Mouse (Mus musculus) midbrain, embryonic 11.5 days (tissue): Measurements from ENCODE around the gene Fam174b. TPM values are rescaled to one million over a fixed set of nuclear protein-coding genes. Genes with fewer than 3 reads are reported as not detected.

Experiments
- ATAC-seq: fragments of 200-750 bp; cut with Nextera tagmentation; 2 replicates; pipeline ENCODE4 v1.8.0; 2017; ENCODE audit warnings: moderate TSS enrichment, moderate library complexity; ENCODE audit not compliant: low FRiP score
- DNase-seq: peaks from one replicate; pipeline ENCODE4 v3.0.0; 2015; ENCODE audit warnings: low spot score; ENCODE audit errors: missing footprints
- H3K27ac ChIP-seq: fragments of 300-500 bp; sonication (generic); 2 replicates; pipeline ENCODE4 v1.5.1; 2014; ENCODE audit warnings: low read depth, low read length
- H3K27me3 ChIP-seq: fragments of 300-500 bp; sonication (generic); 2 replicates; pipeline ENCODE4 v1.6.1; 2014; ENCODE audit warnings: mild to moderate bottlenecking, low read length, moderate library complexity, mixed read lengths; ENCODE audit not compliant: control insufficient read depth, insufficient read depth
- H3K36me3 ChIP-seq: fragments of 300-500 bp; sonication (generic); 2 replicates; pipeline ENCODE4 v1.6.1; 2014; ENCODE audit warnings: mild to moderate bottlenecking, low read length, moderate library complexity, mixed read lengths; ENCODE audit not compliant: control insufficient read depth, insufficient read depth
- H3K4me1 ChIP-seq: fragments of 300-500 bp; sonication (generic); 2 replicates; pipeline ENCODE4 v1.6.1; 2014; ENCODE audit warnings: low read length; ENCODE audit not compliant: control insufficient read depth, insufficient read depth
- H3K4me2 ChIP-seq: fragments of 300-500 bp; sonication (generic); 2 replicates; pipeline ENCODE4 v1.6.1; 2014; ENCODE audit warnings: mild to moderate bottlenecking, moderate library complexity
- H3K4me3 ChIP-seq: fragments of 300-500 bp; sonication (generic); 2 replicates; pipeline ENCODE4 v1.5.1; 2014; ENCODE audit warnings: low read depth, low read length
- H3K9ac ChIP-seq: fragments of 300-500 bp; sonication (generic); 2 replicates; pipeline ENCODE4 v1.6.1; 2014; ENCODE audit warnings: low read length
- H3K9me3 ChIP-seq: fragments of 300-500 bp; sonication (generic); 2 replicates; pipeline ENCODE4 v1.6.1; 2016; ENCODE audit warnings: low read length; ENCODE audit not compliant: control insufficient read depth
- WGBS: fragments of 180-500 bp; shearing (Covaris S2); extraction: QIAGEN DNeasy Blood & Tissue Kit; methylation state at CpG from one replicate; pipeline ENCODE4 v1.1.7; 2014; 5-methylcytosine and 5-hydroxymethylcytosine counted together
- polyA plus RNA-seq: library from polyadenylated mRNA; unstranded; fragments of >200 nt; fragmentation: Nextera tagmentation; extraction: Ambion mirVana; gene quantifications from 2 replicates; pipeline ENCODE4 v1.2.1, GENCODE M21; 2014

Gene Fam174b
- polyA plus RNA-seq, 1 experiment from 2014 or later: 28.9 TPM

DNA sequence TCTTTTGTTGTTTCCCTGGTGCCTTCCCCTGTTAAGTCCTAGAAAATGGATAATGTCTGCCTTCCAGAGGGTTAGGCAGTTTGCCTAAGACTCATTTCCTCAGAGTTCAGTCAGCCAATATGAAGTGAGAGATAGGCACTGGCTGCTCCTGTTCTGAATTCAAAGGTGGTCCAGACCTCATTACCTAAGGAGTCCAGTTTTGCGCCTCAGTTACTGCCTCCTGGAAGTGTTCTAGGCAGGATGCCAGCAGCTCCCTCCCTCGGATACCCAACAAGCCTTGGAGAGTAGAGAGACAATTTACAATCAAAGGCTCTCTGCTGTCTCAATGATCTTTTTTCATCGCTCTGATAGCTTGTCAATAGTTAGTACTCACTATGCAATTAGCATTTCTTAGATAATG lies 19.1 kb upstream of the Fam174b start:
- ATAC-seq (no peak), DNase-seq (peak; percentile 17)
- H3K27me3 ChIP-seq: no peaks in the 10 kb centered on the region
- H3K4me1 ChIP-seq: no peaks in the 10 kb centered on the region
- no peak overlapping the region for H3K27ac ChIP-seq
- no peak overlapping the region for H3K4me2 ChIP-seq
- H3K4me3 ChIP-seq: no peak overlapping the region
- WGBS: 85% methylated on average over 3 of the region's 3 CpGs
- no peak overlapping the region for H3K9ac ChIP-seq
- no peaks in the 10 kb centered on the region for H3K36me3 ChIP-seq
- no peaks in the 10 kb centered on the region; the same call in 1 of the 2 replicates for H3K9me3 ChIP-seq

GRCm38 (mm10) chr7:73721764-73722163 lies 18.3 kb upstream of the Fam174b start:
- H3K4me2 ChIP-seq: no peak overlapping the region
- no peaks in the 10 kb centered on the region for H3K4me1 ChIP-seq
- no peaks in the 10 kb centered on the region; the same call in 1 of the 2 replicates for H3K9me3 ChIP-seq
- ATAC-seq: no peak
- no peak overlapping the region for H3K9ac ChIP-seq
- no peak for DNase-seq
- 84% methylated on average over 3 of the region's 3 CpGs for WGBS
- H3K27ac ChIP-seq: no peak overlapping the region
- H3K4me3 ChIP-seq: no peak overlapping the region
- H3K36me3 ChIP-seq: no peaks in the 10 kb centered on the region
- H3K27me3 ChIP-seq: no peaks in the 10 kb centered on the region

GRCm38 (mm10) chr7:73729913-73730312 lies 10.2 kb upstream of the Fam174b start:
- DNase-seq (no peak), ATAC-seq (no peak)
- Histone ChIP-seq H3K4me2 (no peak overlapping the region), H3K36me3 (no peaks in the 10 kb centered on the region), H3K4me3 (no peak overlapping the region), H3K9ac (no peak overlapping the region), H3K4me1 (no peaks in the 10 kb centered on the region), H3K9me3 (no peaks in the 10 kb centered on the region; the same call in 1 of the 2 replicates), H3K27ac (no peak overlapping the region), H3K27me3 (no peaks in the 10 kb centered on the region)
- WGBS: 69% methylated on average over 7 of the region's 7 CpGs

GRCm38 (mm10) chr7:73730430-73731022 lies 9.6 kb upstream of the Fam174b start:
- ATAC-seq: no peak
- Histone ChIP-seq H3K36me3 (no peaks in the 10 kb centered on the region), H3K27me3 (no peaks in the 10 kb centered on the region), H3K9me3 (no peaks in the 10 kb centered on the region; the same call in 1 of the 2 replicates), H3K4me3 (no peak overlapping the region), H3K4me2 (no peak overlapping the region), H3K9ac (no peak overlapping the region), H3K27ac (no peak overlapping the region), H3K4me1 (no peaks in the 10 kb centered on the region)
- peak; percentile 69 for DNase-seq
- WGBS: 62% methylated on average over 10 of the region's 10 CpGs

- H3K27ac ChIP-seq: no peak overlapping the region
- no peaks in the 10 kb centered on the region for H3K36me3 ChIP-seq
- H3K9ac ChIP-seq: no peak overlapping the region
- peaks cover 5% of the 10 kb centered on the region for H3K4me1 ChIP-seq
- no peak for ATAC-seq
- peak; percentile 61 for DNase-seq
- no peaks in the 10 kb centered on the region; the same call in 1 of the 2 replicates for H3K9me3 ChIP-seq
- H3K27me3 ChIP-seq: peaks cover 18% of the 10 kb centered on the region
- no peak overlapping the region for H3K4me2 ChIP-seq
- 71% methylated on average over 2 of the region's 2 CpGs for WGBS
- H3K4me3 ChIP-seq: no peak overlapping the region
These were observed 4.1 kb upstream of the Fam174b start for GRCm38 (mm10) chr7:73736046-73736445.

DNA sequence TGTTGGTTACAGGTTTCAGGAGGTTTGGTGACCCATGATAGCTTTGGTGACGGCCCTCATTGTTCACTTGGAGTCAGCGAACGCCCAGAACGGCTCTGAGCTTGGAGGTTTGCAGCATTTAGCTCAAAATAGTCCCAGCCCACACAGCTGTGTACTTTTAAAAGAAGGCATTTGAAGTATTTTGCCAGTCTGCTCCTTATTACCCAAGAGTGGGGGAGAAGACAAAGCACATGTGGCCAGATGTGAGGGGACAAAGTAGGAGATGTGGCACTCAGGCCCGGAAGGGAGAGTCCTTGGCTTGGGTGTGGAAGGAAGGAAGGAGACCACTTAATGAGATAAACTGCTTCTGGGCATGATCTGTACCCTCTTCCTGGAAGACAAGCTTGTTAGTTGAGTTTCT lies 1.3 kb downstream of the Fam174b start:
- peaks cover 5% of the 10 kb centered on the region for H3K4me1 ChIP-seq
- no peak overlapping the region for H3K9ac ChIP-seq
- no peak overlapping the region for H3K4me3 ChIP-seq
- H3K4me2 ChIP-seq: peak overlapping the region; percentile 98; the same call in 1 of the 2 replicates
- 78% methylated on average over 5 of the region's 5 CpGs for WGBS
- DNase-seq: no peak
- no peak overlapping the region for H3K27ac ChIP-seq
- H3K36me3 ChIP-seq: no peaks in the 10 kb centered on the region
- H3K9me3 ChIP-seq: no peaks in the 10 kb centered on the region
- H3K27me3 ChIP-seq: peaks cover 29% of the 10 kb centered on the region
- ATAC-seq: no peak

GRCm38 (mm10) chr7:73741841-73742240 lies 1.7 kb downstream of the Fam174b start:
- no peaks in the 10 kb centered on the region for H3K9me3 ChIP-seq
- no peak overlapping the region for H3K9ac ChIP-seq
- H3K27me3 ChIP-seq: peaks cover 29% of the 10 kb centered on the region
- H3K4me2 ChIP-seq: no peak overlapping the region
- peaks cover 5% of the 10 kb centered on the region for H3K4me1 ChIP-seq
- no peak overlapping the region for H3K4me3 ChIP-seq
- ATAC-seq (no peak), DNase-seq (no peak)
- WGBS: 78% methylated on average over 6 of the region's 6 CpGs
- no peak overlapping the region for H3K27ac ChIP-seq
- H3K36me3 ChIP-seq: no peaks in the 10 kb centered on the region

DNA sequence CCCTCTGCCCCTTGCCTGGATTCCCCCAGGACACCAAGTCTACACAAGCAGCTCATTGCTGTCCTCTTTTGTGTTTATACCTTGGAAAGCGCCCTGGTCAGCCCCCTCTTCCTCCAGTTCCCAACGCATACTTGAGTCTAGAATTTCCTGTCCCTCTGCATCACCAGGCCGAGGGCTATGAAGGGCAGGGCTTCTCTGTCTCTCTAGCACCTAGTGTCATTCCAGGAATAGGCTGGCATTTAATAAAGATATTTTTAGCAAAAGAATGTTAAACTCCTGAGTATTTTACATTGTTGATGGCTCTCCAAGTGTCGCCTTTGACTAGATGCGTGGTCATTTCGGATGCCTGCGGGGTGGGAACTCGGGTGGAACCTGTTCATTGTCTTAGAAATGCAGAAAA lies 3.0 kb downstream of the Fam174b start:
- H3K4me2 ChIP-seq: no peak overlapping the region
- no peaks in the 10 kb centered on the region for H3K9me3 ChIP-seq
- ATAC-seq (no peak), DNase-seq (peak; percentile 57)
- H3K4me3 ChIP-seq: no peak overlapping the region
- H3K4me1 ChIP-seq: peaks cover 5% of the 10 kb centered on the region
- 79% methylated on average over 8 of the region's 8 CpGs for WGBS
- no peak overlapping the region for H3K9ac ChIP-seq
- H3K36me3 ChIP-seq: no peaks in the 10 kb centered on the region
- peaks cover 29% of the 10 kb centered on the region for H3K27me3 ChIP-seq
- no peak overlapping the region for H3K27ac ChIP-seq

DNA sequence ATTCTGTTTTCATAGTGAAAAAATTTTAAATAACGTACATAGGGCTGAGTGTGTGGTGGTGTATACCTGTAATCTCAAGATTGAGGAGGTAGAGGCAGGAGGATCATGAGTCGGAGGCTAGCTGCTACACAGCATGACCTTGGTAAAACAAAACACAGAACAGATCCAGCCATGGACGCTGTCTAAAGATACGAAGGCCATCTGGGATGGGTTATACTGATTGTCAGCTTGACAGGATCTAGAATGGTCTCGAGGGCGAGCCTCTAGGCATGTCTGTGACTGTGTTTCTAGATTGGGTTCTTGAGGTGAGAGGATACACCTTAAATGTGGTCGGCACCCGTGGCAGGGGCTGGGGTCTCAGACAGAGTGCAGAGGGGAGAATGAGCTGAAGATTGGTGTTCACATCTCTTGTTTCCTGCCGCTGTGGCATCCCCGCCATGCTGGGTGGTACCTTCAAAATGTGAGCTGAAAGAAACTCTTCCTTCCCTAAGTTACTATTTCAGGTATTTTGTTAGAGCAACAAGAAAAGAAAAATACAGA lies 3.8 kb downstream of the Fam174b start:
- H3K9me3 ChIP-seq: no peaks in the 10 kb centered on the region
- WGBS: 84% methylated on average over 10 of the region's 10 CpGs
- ATAC-seq: no peak
- peak; percentile 75 for DNase-seq
- no peak overlapping the region for H3K4me3 ChIP-seq
- no peak overlapping the region for H3K27ac ChIP-seq
- H3K36me3 ChIP-seq: no peaks in the 10 kb centered on the region
- H3K4me1 ChIP-seq: peaks cover 5% of the 10 kb centered on the region
- H3K27me3 ChIP-seq: peaks cover 28% of the 10 kb centered on the region
- no peak overlapping the region for H3K9ac ChIP-seq
- H3K4me2 ChIP-seq: no peak overlapping the region
